Mouse (Mus musculus) adrenal gland, postnatal 25 days (tissue): ENCODE data around the gene Baiap2. TPM values are rescaled to one million over a fixed set of nuclear protein-coding genes. Genes with fewer than 3 reads are reported as not detected.

Source experiments
- DNase-seq: peaks from one replicate; pipeline ENCODE4 v3.0.0; 2021; ENCODE audit warnings: mixed read lengths
- total RNA-seq: library from RNA; stranded (reverse); gene quantifications from 2 replicates; pipeline ENCODE4 v1.2.3, GENCODE M21; 2021

The Baiap2 gene
- total RNA-seq, 1 experiment from 2014 or later = 12.0 TPM

DNA sequence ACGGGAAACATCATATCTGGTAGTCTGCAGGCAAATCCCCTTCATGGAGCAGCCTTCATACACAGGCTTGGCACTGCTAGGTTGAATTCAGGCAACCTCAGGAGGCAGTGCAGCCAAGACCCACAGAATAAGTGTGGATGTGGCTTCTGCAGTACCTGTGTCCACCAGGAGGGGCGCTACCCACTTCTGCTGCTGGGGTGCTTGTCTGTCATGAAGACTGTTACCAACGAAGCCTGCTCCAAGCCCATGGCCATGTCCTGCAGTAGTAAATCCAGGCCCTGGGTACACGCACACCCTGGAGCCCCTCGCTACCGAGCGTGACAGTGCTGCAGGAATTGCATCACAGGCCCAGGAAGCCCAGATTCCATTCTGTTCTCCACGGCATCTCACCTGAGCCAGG is 22.7 kb upstream of the Baiap2 start:
- peak; percentile 64 for DNase-seq

DNA sequence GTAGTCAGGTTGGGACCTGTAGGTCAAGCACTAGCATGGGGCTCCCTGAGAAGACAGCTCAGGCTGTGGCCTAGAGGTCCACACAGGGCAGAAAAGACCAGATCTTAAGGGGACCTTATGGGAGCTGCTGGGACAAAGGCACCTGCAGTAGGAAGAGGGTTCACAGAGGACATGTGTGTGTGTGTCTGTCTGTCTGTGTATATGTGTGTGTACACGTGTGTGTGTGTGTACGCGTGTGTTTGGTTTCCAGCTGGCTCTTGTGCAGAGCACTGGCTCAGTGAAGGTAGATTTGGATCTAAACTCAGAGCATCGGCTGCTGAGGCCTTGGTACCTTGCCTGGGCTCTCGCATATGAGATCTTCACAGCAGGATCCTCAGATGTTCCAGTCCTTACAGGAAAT is 21.9 kb upstream of the Baiap2 start:
- no peak for DNase-seq

DNA sequence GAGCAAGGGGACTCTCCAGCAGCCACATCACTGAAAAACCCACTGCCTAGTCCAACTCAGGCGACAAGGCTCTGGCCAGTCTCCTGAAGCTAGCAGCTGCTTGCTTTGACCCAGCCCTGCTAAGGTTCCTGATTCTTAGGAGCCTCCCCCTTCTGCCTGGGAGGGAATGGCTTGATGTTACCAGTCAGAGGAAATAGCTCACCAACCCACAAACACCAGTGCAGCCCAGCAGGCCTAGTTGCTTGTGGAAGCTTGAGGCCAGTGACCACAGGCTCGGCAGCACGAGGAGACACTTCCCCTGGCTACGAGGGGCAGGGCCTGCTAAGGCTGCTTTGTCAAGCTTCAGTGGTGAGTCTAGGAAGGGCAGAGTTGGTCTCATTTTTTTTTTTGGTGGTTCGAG is 17.4 kb upstream of the Baiap2 start:
- no peak for DNase-seq

DNA sequence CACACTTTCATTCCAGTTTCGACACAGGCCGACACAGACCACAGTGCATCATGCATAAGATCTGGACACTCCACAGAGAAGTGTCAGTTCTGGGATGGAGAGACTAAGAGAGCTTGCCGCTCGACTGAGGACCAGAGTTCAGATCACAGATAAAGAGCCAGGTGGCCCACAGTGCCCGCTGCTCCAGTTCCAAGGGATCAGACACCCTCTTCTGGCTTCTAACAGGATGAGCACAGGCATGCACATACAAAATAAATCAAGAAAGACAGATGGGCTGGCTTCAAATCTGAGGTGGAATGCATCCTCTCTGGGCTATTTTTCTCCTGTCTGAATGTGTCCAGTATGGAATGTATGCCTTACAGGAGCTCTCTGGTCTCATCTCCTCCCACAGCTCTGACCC is 15.8 kb upstream of the Baiap2 start:
- DNase-seq = no peak

DNA sequence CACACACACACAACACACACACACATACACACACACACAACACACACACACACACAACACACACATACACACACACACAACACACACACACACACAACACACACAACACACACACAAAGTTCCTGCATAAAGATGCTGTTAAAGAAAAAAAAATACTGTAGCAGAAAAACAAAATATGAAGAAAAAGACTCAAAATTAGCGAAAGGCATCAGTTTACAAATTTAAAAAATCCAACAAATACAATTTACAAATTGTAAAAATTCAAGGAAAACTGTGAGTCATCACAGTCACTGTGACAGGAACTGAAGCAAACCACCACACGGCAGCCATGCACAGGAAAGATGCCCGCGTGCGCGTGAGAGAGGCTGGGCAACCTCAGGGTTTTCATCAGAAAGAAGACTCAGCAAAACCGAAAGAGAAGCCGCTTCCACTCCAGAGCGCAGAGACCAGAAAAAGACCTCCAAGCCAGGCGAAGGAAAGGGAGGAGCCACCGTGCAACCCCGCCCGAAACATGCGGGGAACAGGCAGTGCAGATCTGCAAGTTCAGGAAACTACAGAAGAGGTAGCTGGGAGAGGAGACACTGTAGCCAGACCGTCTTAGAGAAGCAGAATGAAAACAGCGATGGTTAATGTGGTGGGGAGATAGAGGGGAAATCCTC is 14.4 kb upstream of the Baiap2 start:
- DNase-seq = peak; percentile 21

DNA sequence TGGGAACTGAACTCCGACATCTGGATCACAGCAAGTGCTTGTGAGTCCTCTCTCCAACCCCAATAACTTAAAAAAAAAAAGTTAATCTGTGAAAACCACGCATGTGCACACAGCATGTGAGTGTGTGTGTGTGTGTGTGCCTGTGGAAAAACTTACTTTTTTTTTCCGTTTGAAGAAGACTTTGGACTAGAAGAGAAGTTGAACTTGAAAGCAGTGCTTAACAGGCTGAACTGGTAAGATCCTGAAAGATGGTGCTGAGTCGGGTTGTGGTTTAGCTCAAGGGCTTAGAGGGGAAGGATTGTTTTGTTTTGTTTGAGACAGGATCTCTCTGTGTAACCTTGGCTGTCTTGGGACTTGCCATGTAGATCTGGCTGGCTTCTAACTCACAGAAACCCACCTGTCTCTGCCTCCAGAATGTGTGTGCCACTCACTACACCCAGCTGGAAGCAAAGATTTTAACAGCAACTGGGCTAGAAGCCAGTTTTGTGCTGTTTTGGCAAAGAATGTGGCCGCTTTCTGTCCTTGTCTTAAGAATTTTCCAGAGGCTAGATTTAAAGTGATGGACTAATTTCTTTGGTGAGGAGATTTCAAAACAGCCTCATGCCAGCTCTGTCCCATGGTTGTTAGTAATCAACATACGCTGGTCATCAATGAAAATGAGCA is 12.8 kb upstream of the Baiap2 start:
- DNase-seq = no peak

DNA sequence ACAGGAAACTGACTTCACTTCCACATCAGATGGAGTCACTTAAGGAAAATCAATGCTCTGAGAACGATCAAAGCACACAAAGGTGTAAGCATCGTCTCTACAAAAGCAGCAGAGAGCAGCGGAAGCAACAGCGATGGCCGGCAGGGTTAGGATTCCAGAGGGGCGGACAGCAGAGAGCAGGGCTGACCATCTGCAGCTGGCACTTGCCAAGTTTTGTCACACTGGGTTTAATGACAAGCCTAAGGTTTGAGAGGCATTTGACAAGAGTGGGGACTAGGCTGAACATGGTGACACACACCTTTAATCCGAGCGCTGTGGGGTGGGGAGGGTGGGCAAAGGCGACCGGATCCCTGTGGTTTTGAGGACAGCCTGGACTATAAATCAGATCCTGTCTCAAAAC is 10.8 kb upstream of the Baiap2 start:
- no peak for DNase-seq

DNA sequence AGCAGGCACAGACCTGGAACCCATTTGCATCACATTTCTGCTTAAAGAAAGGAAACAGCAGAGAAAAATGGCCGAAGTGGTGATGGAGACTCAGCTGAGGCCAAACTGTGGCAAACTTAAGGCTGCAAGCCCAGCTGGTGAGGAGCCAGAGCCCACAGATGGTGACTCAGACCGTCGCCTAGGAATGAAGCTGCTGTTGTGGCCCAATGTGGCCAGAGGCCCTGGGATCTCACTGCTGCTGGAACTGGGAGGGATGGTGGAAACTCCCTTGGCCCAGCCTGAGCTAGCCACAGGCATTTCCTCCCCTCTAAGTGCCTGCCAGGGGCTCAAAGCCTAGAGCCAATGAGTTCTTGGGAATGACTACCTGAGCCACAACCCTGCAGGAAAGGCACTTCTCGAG is 9.4 kb upstream of the Baiap2 start:
- no peak for DNase-seq

DNA sequence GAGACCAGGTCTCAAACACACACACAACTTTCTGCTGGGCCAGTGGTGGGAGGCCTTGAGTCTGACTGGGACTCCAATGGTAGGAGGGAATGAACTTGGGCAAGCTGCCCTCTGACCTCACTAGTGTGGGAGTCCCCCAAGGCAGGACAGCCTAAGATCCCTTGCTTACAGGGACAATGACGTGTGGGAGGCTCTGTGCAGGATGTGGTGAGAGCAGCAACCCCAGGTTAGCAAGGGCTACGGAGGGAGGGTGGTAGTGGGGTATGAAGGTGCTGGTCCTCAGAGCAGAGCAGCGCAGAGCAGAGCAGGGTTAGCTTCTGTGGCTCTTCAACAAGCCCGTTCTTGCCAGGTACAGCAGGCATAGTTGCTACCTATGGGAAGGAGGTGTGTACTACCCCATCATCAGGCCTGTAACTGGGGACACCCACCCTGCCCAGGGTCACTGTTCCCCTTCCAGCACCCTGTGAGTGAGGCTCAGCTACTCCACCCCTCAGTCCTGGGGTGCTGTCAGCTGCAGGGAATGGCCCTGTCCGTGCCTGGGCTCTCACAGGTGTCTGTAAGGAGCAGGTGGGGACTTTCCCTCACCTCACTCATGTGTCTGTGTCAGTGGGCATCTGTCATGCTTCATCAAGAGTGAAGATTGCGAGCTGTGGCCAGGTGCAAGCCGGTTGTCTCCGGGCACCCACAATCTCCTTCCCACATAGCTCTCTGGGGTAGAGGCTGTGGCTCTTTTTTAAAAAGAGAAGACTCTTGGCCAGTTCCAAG is 8.6 kb upstream of the Baiap2 start:
- DNase-seq = no peak

DNA sequence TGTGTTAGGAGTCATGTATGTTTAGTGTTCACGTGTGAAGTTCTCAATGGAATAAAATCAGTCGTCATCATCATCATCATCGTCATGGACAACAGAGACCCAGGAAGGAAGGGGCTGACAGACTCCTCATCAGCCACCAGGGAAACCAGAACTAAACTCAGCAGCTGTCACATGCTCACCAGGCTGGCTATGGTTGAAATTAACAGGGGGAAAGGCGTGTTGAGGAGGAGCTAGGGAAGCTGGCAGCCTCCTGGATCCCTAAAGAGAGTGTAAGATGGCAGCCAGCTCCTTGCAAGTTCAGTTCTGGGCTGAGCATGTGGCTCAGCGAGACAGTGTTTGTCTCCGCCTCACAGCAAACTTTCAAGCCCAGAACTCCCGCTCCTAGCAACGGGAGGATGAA is 7.8 kb upstream of the Baiap2 start:
- no peak for DNase-seq

DNA sequence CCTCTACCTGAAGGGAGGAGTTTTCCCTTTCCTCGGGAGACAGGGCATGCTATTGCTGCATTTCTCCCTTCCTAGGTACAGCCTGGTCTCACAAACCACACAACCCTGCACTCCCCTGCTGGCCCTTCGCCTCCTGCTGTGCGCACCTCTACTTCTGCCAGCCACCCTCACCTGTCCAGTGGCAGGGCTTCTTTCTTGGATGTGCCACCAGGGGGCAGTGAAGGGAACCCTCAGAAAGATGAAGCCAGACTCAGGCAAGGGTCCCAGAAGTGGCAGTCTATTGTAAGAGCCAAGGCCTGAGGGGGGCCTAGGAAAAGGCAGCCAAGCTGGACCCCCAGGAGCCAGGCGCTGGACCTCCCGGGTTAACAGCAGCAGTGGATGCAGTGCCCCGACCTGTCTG is 7.1 kb upstream of the Baiap2 start:
- peak; percentile 75 for DNase-seq

DNA sequence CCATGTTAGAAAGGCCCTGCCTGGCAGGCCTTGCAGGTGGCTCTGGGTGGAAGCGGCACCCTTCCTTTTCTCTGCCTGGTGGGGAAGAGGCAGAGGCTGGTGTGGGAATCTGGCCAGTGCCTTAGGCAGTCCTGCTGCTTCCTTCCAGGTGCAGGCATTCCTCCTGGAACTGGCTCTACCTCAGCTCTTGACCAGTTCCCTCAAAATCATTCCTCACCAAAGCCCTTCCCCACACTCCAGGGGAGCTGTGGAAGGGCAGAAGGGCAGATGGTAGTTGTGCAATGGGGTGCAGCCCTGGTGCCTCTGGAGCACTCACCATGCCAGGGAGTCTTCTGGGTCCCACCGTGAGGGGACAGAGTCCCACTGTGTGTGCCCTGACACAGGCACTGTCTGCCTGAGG is 6.1 kb upstream of the Baiap2 start:
- no peak for DNase-seq

DNA sequence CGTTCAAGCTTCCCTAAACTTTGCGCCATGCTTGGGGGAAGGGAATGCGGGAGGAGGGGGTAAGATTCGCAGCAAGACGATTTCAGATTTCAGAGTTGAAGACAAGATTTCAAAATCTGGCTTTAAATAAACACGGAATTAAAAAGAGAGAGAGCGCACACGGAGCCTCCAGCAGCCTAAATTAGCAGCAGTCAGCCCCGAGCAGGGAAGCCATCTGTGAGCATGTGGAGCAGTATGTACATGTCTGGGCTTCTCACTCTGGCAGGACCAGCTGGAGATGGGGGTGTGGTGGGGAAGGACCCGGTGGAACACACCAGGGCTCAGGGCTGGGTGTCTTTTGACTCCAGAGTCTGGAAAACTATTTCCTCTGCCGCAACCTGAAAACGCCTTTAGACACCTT is 5.3 kb upstream of the Baiap2 start:
- no peak for DNase-seq

DNA sequence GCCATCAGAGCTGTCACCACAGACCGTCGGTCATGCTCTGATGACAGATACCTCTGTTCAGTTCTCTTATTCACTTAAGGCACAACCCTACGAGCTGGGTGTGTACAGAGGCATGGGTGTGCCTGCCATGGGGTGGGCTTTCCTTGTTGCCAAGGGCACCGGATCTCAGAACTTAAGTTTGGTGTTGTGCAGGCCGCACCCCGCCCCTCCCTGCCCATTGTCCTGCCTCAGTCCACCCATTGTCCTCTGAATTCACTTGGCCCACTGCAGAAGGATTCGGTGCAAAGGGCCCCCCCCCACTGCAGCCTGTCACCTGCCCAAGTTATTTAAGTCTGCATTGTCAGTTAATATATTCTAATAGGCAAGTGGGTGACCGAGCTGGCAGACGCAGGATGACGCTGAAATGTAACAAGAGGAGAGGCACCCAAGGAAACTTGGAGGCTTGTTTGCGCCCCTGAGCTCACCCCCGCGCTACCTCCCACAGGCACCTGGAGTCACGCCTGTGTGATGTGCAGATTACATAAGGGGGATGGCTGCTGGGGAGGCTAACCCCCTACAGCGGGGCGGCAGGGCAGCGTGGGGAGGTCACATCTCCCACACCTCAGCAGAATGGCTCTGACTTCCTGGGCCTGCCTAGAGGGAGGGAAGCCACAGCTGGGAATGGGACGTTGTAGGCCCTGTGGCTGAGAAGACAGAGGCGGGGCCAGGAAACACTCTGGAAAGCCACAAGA is 4.6 kb upstream of the Baiap2 start:
- no peak for DNase-seq

DNA sequence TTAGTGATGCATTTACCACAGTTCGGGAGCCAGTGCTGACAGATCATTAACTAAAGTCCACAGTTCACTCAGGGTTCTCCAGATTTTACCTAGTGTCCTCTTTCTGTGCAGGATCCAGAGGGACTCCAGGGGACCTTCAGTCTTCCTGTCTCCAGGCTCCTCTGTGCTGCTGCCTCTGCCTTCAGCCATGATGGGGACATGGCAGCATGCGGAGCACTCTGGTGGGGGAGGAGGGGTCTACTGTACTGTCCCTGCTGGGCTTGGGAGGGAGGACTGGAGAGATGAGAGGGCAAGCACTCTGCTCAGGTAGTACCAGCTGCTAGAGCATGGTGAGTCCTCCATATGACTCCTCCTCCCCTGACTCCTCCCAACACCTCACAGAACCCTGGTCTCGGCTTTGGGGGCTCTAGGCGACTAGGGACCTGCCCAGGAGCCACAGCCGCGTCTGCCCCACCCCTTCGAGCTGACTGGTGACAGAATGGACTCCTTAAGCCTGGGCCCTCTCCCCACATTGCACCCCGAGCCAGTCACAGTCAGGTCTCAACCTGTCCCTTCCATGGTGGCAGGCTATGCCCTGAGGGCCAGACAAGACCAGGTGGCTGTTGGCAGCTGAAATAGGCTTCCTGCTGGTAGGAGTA is 3.4 kb upstream of the Baiap2 start:
- DNase-seq = no peak

DNA sequence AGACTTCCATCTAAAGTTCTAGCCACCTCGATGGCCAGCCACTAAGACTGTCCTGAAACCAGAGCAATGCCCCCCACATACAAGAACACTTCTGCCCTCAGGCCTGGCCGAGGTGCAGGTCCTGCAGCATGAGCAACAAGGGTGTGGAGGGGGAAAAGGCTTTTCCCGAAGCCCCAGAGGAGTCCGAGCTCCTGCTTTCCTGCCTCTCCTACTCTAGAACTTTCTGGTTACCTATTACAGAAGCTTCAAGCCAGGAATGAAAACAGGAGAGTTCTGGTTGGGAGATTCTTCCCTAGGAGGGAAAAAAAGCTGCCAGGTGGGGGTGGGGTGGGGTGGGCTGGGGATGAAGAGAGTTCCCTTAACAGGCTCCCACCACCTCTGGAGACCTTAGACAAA is 2.9 kb upstream of the Baiap2 start:
- no peak for DNase-seq

DNA sequence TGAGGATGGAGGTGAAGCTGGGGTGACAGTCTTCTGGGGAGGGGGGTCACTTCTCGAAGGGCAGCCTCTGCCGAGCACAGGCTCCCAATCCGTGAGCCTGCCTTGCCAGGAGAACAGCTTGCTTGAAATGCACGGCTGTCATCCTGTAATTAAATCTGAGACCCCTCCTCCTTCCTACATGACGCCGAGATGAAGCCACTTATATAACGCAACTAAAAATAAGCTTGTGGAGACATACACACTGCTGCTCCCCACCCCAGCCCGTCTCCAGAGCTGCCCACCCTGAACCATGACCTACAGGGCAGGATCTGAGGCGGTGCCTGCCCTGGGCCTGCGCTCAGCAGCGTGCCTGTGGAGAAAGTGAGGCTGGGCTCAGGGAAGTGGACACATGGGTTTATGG is 2.4 kb upstream of the Baiap2 start:
- DNase-seq = no peak

DNA sequence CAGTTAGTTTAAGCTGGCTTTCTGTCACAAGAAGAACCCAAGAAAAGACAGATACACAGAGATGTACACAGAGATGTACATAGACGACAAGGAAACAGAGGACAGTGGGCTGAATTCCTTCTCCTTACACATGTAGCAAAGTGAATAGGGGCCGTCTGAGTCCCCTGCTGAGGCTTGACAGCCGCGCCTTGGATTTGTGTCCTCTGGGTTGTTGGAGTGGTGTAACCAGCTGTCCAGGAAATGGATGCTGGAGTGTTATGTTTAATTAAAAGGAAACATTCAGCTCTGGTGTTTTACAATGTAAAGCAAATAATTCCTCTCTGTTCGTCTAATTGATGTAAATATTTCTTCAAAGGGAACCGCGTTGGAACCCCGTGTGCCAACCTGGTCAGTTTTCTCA is 769 bp upstream of the Baiap2 start:
- no peak for DNase-seq

DNA sequence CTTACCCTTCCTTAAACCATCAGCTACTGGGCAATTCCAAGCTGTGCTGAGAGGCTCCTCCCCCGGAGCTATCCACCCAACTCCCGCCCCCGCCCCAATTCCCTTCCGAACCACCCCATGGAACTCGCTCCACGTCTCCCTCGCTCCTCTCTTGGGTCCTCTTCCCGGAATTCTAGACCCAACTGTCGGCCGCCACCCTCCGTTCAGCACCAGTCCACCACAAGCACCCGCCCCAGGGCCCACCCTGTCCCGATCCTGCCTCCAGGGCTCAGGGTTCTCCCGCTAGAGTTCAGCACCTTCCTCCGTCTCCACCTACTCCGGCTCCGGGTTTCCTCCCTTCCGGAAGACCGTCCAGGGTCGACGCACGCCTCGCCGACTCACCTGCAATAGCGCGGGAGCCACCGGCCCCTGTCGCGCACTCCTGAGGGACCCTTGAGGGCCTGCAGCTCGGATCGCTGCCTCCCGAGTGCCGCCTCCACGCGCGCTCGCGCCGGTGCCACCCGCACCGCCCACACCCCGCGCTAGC is 299 bp upstream of the Baiap2 start:
- DNase-seq = peak; percentile 31

DNA sequence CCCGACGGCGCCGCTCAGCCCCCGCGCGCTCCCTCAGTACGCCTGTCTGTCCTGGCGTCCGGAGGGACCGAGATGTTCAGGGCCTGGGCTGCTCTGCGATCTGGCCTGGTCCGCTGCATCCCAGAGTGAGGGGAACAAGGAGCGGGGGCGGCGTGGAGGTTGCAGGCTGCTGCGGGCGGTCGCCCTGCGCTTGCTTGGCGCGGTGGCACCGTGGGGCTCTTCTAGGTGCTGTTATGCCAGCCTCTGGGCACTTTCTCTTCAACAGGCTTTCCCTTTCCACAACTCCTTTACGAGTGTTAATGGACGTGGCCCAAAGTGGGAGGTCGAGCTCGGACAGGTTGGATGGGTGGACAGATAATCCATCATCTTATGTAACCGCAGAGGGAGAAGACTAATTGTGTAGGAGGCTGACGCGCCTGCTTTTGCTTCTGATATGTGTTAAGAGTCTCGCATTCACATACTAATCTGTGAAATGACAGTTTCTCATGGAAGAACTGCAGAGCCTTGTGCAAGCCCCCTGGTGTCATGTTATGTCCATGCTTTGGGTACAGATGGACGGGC is 945 bp downstream of the Baiap2 start:
- DNase-seq = peak; percentile 48

DNA sequence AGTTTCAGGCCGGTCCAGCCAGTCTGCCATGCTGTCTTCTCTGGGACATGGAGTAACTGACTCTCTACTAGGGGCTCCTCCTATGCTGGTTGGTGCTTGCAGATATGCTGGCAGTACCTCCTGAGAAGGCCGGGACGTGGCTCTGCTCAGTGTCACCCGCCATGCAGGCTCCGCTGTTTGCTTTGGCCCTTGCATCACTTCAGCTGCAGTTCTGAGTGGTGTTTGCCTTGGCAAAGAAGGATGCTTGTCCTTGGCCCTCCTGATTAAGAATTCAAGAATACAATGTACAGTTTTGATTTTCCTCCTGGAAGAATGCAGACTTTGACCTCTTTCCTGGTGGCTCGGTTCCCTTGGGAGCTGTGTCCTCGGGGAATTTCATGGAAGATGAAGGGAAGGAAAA is 2.8 kb downstream of the Baiap2 start:
- DNase-seq = peak; percentile 39

DNA sequence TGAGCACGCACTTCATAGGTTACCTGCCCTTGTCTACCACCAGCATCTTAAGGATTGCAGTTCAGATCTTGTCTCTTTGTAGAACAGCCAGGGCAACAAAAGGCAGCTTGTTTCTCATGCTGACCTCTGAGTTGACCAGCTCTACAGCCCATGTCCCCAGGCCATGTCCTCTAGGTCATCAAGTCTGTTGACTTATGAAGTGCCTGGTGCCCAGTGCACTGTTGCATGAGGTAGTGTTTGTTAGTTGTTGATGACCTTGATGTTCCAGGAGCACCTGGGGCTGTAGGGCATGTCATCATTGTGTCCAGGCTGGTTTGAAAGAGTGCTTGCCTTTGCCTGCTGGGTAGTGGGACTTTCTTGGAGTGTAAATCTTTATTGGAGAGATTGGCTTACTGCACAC is 4.9 kb downstream of the Baiap2 start:
- no peak for DNase-seq
